Mouse (Mus musculus): ENCODE results near the gene Dscaml1. TPM values are rescaled to one million over a fixed set of nuclear protein-coding genes. Genes with fewer than 3 reads are reported as not detected.

Gene Dscaml1
- polyA plus RNA-seq, 1 experiment = 0.62 TPM

DNA sequence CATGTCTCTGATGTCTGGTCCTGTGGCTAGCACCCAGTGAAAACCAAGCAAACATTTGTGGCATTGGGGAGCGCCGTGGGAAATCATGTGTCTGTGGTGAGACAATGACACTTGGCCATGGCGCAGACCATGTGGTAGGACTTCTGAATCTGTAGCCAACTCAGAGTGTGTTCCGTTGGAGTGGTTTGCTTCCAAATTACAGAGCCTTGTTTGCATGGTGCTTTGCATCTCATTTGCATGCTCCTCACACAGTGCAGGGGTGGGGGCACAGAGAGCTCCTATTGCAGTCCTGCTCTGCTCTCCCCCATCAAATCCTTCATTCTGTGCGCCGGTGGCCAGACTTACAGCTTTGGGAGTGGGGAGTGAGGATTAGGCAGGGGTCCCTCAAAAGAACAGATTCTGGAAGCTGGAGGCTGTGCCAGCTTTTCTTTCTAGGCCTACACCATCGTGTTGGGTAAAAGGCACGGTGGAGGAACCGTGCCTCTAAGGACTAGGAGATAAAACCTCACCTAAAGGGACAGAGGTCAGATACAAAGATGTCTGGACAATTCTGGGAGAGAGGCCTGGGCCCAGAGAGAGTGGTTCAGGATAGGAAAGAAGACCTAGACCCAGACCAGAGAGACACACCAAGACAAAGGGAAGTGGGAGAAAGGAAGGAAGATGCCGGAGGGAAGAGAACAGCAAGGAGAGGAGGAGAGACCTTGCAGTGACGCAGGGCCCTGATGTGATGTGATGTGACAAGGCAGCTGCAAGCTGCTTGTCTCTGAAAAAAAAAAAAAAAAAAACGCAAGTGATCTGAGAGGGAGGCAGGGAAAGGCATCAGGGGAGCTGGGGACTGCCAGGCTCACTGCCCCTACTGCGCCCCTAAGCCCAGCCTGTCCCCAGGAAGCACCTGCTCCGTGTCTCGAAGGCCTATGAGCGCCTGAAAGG, 237.2 kb downstream of the Dscaml1 start:
- Histone ChIP-seq H3K4me3 (ENCODE audit: low read depth, low read length) (no peak overlapping the region), H3K27ac (ENCODE audit: insufficient read depth, low read depth, low read length) (no peak overlapping the region), H3K4me1 (ENCODE audit: control insufficient read depth, insufficient read depth, insufficient read length, low read length) (no peaks in the 10 kb centered on the region), H3K27me3 (ENCODE audit: control insufficient read depth, insufficient read depth, low read length) (no peaks in the 10 kb centered on the region), H3K36me3 (ENCODE audit: control insufficient read depth, insufficient read depth, low read length) (no peaks in the 10 kb centered on the region)
- TF ChIP-seq CTCF (IDR thresholded peaks at IDR 0.05; ENCODE audit: extremely low read depth, insufficient read length, insufficient replicate concordance, low read depth, low read length) = no peak
- no peak for TF ChIP-seq POLR2A (IDR thresholded peaks at IDR 0.05; ENCODE audit: low read depth, low read length)
- 64% methylated on average over 16 of the region's 16 CpGs for WGBS

DNA sequence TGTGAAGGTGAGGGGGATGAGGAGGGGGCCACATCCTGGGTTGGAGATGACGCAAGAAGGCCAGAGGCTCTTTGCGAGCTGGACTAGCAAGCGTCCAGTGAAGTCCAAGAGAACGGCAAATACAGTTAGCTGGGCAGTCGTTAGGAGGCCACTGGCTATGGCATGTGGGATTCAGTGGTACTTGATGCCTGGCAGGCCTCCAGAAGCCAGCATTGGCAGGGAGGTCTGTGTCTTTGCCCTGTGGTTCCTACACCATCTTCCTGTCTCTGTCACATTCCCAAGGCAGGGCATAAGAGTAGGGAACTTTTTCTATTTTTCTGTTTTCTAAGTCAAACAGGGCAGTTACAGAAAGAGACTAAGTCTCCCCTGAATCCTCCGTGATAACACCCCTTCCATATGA, 237.9 kb downstream of the Dscaml1 start:
- no peak overlapping the region for H3K4me3 ChIP-seq (ENCODE audit: low read depth, low read length)
- H3K27ac ChIP-seq (ENCODE audit: insufficient read depth, low read depth, low read length) = no peak overlapping the region
- 82% methylated on average over 6 of the region's 6 CpGs for WGBS
- no peaks in the 10 kb centered on the region for H3K27me3 ChIP-seq (ENCODE audit: control insufficient read depth, insufficient read depth, low read length)
- TF ChIP-seq CTCF (IDR thresholded peaks at IDR 0.05; ENCODE audit: extremely low read depth, insufficient read length, insufficient replicate concordance, low read depth, low read length) = no peak
- TF ChIP-seq POLR2A (IDR thresholded peaks at IDR 0.05; ENCODE audit: low read depth, low read length) = no peak
- no peaks in the 10 kb centered on the region for H3K36me3 ChIP-seq (ENCODE audit: control insufficient read depth, insufficient read depth, low read length)
- H3K4me1 ChIP-seq (ENCODE audit: control insufficient read depth, insufficient read depth, insufficient read length, low read length) = no peaks in the 10 kb centered on the region

DNA sequence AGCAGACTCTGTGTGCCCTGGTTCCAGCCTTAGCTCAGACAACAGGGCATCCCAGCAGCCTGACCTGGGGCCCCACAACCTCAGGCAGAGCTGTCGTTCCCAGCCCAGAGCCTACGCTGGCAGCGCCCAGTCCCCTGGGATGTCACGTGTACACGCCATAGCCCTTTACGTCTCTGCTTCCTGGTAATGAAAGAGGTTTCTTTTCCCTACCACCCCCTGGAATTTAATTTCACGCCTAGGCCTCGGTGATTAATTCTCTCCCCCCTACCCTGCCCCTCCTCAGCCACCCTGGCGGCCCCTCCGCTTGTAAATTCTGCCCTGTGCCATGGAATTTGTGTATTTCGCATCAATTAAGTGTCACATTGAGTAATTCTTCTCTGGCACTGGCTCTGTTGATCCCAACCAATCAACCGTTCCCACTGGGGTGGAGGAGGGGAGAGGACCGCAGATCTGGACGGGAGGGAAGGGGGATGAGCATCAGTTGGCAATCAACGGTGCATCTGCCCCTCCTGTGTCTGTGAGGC, 238.5 kb downstream of the Dscaml1 start:
- Histone ChIP-seq H3K36me3 (ENCODE audit: control insufficient read depth, insufficient read depth, low read length) (no peaks in the 10 kb centered on the region), H3K27me3 (ENCODE audit: control insufficient read depth, insufficient read depth, low read length) (no peaks in the 10 kb centered on the region), H3K4me1 (ENCODE audit: control insufficient read depth, insufficient read depth, insufficient read length, low read length) (no peaks in the 10 kb centered on the region), H3K27ac (ENCODE audit: insufficient read depth, low read depth, low read length) (no peak overlapping the region), H3K4me3 (ENCODE audit: low read depth, low read length) (no peak overlapping the region)
- WGBS = 58% methylated on average over 15 of the region's 15 CpGs
- no peak for TF ChIP-seq POLR2A (IDR thresholded peaks at IDR 0.05; ENCODE audit: low read depth, low read length)

DNA sequence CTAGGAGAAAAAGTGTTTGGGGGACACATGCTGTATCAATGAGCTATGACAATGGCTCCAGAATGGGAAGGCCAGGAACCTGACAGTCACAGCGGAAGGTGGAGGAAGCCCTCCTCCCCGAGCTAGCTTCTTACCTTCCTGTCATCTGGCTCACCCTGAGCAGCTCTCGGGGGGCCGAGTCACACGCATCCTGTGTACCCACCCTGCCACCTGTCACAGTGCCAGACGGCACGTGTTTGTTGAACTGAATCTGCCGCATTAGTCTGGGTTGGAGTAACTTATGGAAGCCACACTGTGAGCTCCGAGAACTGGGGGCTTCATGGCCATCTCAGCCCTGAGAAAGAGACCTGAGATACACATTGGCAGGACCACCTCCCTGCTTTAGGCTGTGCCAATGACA, 249.5 kb downstream of the Dscaml1 start:
- TF ChIP-seq CTCF (IDR thresholded peaks at IDR 0.05; ENCODE audit: extremely low read depth, insufficient read length, insufficient replicate concordance, low read depth, low read length) (no peak), POLR2A (IDR thresholded peaks at IDR 0.05; ENCODE audit: low read depth, low read length) (no peak)
- H3K4me3 ChIP-seq (ENCODE audit: low read depth, low read length) = no peak overlapping the region
- no peak overlapping the region for H3K27ac ChIP-seq (ENCODE audit: insufficient read depth, low read depth, low read length)
- WGBS = 74% methylated on average over 9 of the region's 9 CpGs
- no peaks in the 10 kb centered on the region for H3K36me3 ChIP-seq (ENCODE audit: control insufficient read depth, insufficient read depth, low read length)
- H3K27me3 ChIP-seq (ENCODE audit: control insufficient read depth, insufficient read depth, low read length) = no peaks in the 10 kb centered on the region
- no peaks in the 10 kb centered on the region for H3K4me1 ChIP-seq (ENCODE audit: control insufficient read depth, insufficient read depth, insufficient read length, low read length)

DNA sequence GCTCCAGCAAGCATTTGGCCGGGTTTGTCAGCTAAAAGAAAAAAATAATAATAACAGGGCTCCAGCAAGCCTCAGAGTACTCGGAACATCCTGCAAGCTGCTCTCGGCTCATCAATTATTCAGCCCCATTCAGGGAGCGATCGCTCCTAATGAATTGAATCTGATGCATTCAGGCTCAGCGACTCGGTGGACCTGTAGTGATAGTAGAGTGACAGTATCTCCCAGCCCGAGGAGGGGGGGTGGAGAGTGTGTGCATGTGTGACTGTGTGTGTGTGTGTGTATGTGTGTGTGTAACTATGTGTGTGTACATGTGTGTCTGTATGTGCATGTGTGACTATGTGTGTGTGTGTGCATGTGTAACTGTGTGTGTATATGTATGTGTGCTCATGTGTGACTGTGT, 250.2 kb downstream of the Dscaml1 start:
- Histone ChIP-seq H3K27me3 (ENCODE audit: control insufficient read depth, insufficient read depth, low read length) (no peaks in the 10 kb centered on the region), H3K4me3 (ENCODE audit: low read depth, low read length) (no peak overlapping the region), H3K36me3 (ENCODE audit: control insufficient read depth, insufficient read depth, low read length) (no peaks in the 10 kb centered on the region), H3K4me1 (ENCODE audit: control insufficient read depth, insufficient read depth, insufficient read length, low read length) (no peaks in the 10 kb centered on the region), H3K27ac (ENCODE audit: insufficient read depth, low read depth, low read length) (no peak overlapping the region)
- WGBS = 82% methylated on average over 8 of the region's 8 CpGs
- TF ChIP-seq CTCF (IDR thresholded peaks at IDR 0.05; ENCODE audit: extremely low read depth, insufficient read length, insufficient replicate concordance, low read depth, low read length) (no peak), POLR2A (IDR thresholded peaks at IDR 0.05; ENCODE audit: low read depth, low read length) (no peak)

DNA sequence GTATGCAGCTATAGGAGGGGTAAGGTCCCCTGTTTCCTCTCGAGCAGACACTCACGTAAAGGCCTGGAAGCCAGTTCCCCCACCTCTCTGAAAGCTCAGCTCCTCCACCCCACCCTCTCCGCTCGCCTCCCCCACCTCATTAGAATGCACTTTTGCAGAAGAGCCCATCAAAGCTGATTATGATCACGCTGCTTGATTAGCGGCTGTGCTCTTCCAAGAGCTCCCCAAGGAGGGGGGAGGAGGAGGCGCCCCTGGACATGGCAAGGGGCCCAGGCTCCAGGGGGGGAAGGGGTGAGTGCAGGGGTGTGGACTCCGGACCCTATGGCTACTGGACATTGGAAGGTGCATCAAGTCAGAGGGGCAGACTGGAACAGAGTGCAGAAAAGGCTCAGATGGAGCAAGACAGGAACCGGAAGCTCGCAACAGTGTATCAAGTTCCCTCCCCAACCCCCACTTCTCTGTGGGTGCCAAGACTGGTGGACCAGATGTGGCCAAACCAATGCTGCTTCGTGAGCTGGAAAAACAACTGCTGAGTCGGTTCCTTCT, 250.9 kb downstream of the Dscaml1 start:
- WGBS = 31% methylated on average over 12 of the region's 12 CpGs
- Histone ChIP-seq H3K36me3 (ENCODE audit: control insufficient read depth, insufficient read depth, low read length) (no peaks in the 10 kb centered on the region), H3K27ac (ENCODE audit: insufficient read depth, low read depth, low read length) (no peak overlapping the region), H3K27me3 (ENCODE audit: control insufficient read depth, insufficient read depth, low read length) (no peaks in the 10 kb centered on the region), H3K4me1 (ENCODE audit: control insufficient read depth, insufficient read depth, insufficient read length, low read length) (no peaks in the 10 kb centered on the region), H3K4me3 (ENCODE audit: low read depth, low read length) (no peak overlapping the region)
- no peak for TF ChIP-seq POLR2A (IDR thresholded peaks at IDR 0.05; ENCODE audit: low read depth, low read length)
- no peak for TF ChIP-seq CTCF (IDR thresholded peaks at IDR 0.05; ENCODE audit: extremely low read depth, insufficient read length, insufficient replicate concordance, low read depth, low read length)

DNA sequence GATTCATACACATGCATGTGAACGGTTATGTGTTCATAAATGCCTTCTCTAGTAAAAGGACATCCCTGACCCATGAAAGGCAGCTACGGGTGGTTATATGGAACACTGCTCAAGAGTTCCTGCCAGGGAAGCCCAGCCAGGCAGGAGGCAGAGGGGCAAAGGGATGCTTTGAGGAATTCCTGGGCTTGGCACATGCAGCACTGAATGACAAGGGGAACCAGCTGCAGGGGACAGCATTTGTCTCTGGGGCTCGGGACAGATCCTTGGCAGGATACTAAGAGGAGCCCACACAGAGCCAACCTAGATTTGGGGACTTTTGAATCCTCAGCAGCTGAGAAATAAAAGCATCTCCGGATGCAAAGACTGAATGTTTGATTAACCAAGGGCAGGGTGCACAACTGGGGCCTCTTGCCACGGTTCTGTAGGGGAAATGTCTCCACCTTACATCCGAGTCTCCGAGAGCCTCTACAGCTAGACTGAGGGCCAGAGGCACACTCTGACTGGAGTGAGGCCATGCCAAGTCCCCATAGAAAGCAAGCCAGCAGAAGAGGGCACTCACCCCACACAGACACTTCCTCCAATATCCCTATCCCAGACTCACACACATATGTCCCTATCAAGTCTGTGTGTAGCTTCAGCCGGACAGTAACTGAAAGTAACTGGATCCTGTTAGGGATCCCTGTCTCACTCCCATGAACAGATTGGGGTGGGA, 251.7 kb downstream of the Dscaml1 start:
- no peaks in the 10 kb centered on the region for H3K36me3 ChIP-seq (ENCODE audit: control insufficient read depth, insufficient read depth, low read length)
- H3K4me1 ChIP-seq (ENCODE audit: control insufficient read depth, insufficient read depth, insufficient read length, low read length) = no peaks in the 10 kb centered on the region
- TF ChIP-seq POLR2A (IDR thresholded peaks at IDR 0.05; ENCODE audit: low read depth, low read length) = no peak
- no peak for TF ChIP-seq CTCF (IDR thresholded peaks at IDR 0.05; ENCODE audit: extremely low read depth, insufficient read length, insufficient replicate concordance, low read depth, low read length)
- H3K27me3 ChIP-seq (ENCODE audit: control insufficient read depth, insufficient read depth, low read length) = no peaks in the 10 kb centered on the region
- 63% methylated on average over 8 of the region's 8 CpGs for WGBS
- H3K4me3 ChIP-seq (ENCODE audit: low read depth, low read length) = no peak overlapping the region
- H3K27ac ChIP-seq (ENCODE audit: insufficient read depth, low read depth, low read length) = no peak overlapping the region

Data from small intestine, adult 2 months (tissue).